Mouse (Mus musculus) midbrain, embryonic 13.5 days (tissue): ENCODE data around the gene Barhl2. TPM values are rescaled to one million over a fixed set of nuclear protein-coding genes. Genes with fewer than 3 reads are reported as not detected.

ENCODE experiments used
- ATAC-seq: fragments of 200-750 bp; cut with Nextera tagmentation; 2 replicates; pipeline ENCODE4 v1.8.0; 2017; ENCODE audit warnings: mild to moderate bottlenecking, moderate TSS enrichment, moderate library complexity
- H3K27ac ChIP-seq: fragments of 300-500 bp; sonication (generic); 2 replicates; pipeline ENCODE4 v1.5.1; 2015; ENCODE audit warnings: inconsistent platforms, mild to moderate bottlenecking, moderate library complexity
- H3K27me3 ChIP-seq: fragments of 300-500 bp; sonication (generic); 2 replicates; pipeline ENCODE4 v1.6.1; 2015; ENCODE audit warnings: mild to moderate bottlenecking, inconsistent platforms
- H3K36me3 ChIP-seq: fragments of 300-500 bp; sonication (generic); 2 replicates; pipeline ENCODE4 v1.6.1; 2015; ENCODE audit warnings: mild to moderate bottlenecking, inconsistent platforms
- H3K4me1 ChIP-seq: fragments of 300-500 bp; sonication (generic); replicated peaks from 2 replicates; pipeline ENCODE4 v1.6.1; 2015; ENCODE audit warnings: inconsistent platforms
- H3K4me2 ChIP-seq: fragments of 300-500 bp; sonication (generic); replicated peaks from 2 replicates; pipeline ENCODE4 v1.6.1; 2015; ENCODE audit warnings: moderate library complexity, mild to moderate bottlenecking, inconsistent platforms
- H3K4me3 ChIP-seq: fragments of 300-500 bp; sonication (generic); replicated peaks from 2 replicates; pipeline ENCODE4 v1.5.1; 2015; ENCODE audit warnings: mild to moderate bottlenecking, inconsistent platforms
- H3K9ac ChIP-seq: fragments of 300-500 bp; sonication (generic); replicated peaks from 2 replicates; pipeline ENCODE4 v1.6.1; 2015; ENCODE audit warnings: mild to moderate bottlenecking, inconsistent platforms
- H3K9me3 ChIP-seq: fragments of 300-500 bp; sonication (generic); 2 replicates; pipeline ENCODE4 v1.6.1; 2016; ENCODE audit warnings: mild to moderate bottlenecking, inconsistent platforms
- WGBS: fragments of 180-500 bp; shearing (Covaris S2); methylation state at CpG from one replicate; pipeline ENCODE4 v1.1.7; 2015; 5-methylcytosine and 5-hydroxymethylcytosine counted together
- polyA plus RNA-seq: library from polyadenylated mRNA; unstranded; fragments of >200 nt; fragmentation: Nextera tagmentation; extraction: Ambion mirVana; gene quantifications from 2 replicates; pipeline ENCODE4 v1.2.1, GENCODE M21; 2015

The Barhl2 gene
- polyA plus RNA-seq, 1 experiment from 2014 or later: 14.4 TPM

GRCm38 (mm10) chr5:106438916-106439315 lies 19.1 kb downstream of the Barhl2 start:
- H3K4me1 ChIP-seq: 0 out of 2 replicates have a peak, but pooled peaks cover 3% of the 10 kb centered on the region
- H3K4me2 ChIP-seq: no peak overlapping the region
- WGBS: 93% methylated on average over 7 of the region's 7 CpGs
- H3K9me3 ChIP-seq: no peaks in the 10 kb centered on the region
- H3K4me3 ChIP-seq: no peak overlapping the region
- ATAC-seq: no peak
- H3K27ac ChIP-seq: no peak overlapping the region
- peaks cover 15% of the 10 kb centered on the region for H3K27me3 ChIP-seq
- no peaks in the 10 kb centered on the region for H3K36me3 ChIP-seq
- H3K9ac ChIP-seq: no peak overlapping the region

GRCm38 (mm10) chr5:106426069-106426468 lies 31.9 kb downstream of the Barhl2 start:
- no peaks in the 10 kb centered on the region for H3K4me1 ChIP-seq
- no peaks in the 10 kb centered on the region for H3K36me3 ChIP-seq
- H3K4me3 ChIP-seq: no peak overlapping the region
- H3K27me3 ChIP-seq: no peaks in the 10 kb centered on the region
- H3K4me2 ChIP-seq: no peak overlapping the region
- no peak overlapping the region for H3K9ac ChIP-seq
- peaks cover 3% of the 10 kb centered on the region; the same call in 1 of the 2 replicates for H3K9me3 ChIP-seq
- H3K27ac ChIP-seq: no peak overlapping the region
- ATAC-seq: no peak
- 76% methylated on average over 7 of the region's 7 CpGs for WGBS

GRCm38 (mm10) chr5:106420871-106421270 lies 37.1 kb downstream of the Barhl2 start:
- 0 out of 2 replicates have a peak, but pooled peaks cover 2% of the 10 kb centered on the region for H3K4me1 ChIP-seq
- 66% methylated on average over 8 of the region's 8 CpGs for WGBS
- no peak overlapping the region for H3K27ac ChIP-seq
- H3K9ac ChIP-seq: no peak overlapping the region
- no peak overlapping the region for H3K4me2 ChIP-seq
- ATAC-seq: no peak
- peaks cover 3% of the 10 kb centered on the region; the same call in 1 of the 2 replicates for H3K9me3 ChIP-seq
- no peaks in the 10 kb centered on the region for H3K36me3 ChIP-seq
- no peak overlapping the region for H3K4me3 ChIP-seq
- H3K27me3 ChIP-seq: no peaks in the 10 kb centered on the region

- no peak for ATAC-seq
- H3K36me3 ChIP-seq: no peaks in the 10 kb centered on the region
Measured at GRCm38 (mm10) chr5:106420370-106420769, 37.6 kb downstream of the Barhl2 start.

GRCm38 (mm10) chr5:106417210-106417609 lies 40.8 kb downstream of the Barhl2 start:
- no peaks in the 10 kb centered on the region for H3K9me3 ChIP-seq
- 37% methylated on average over 7 of the region's 7 CpGs for WGBS
- no peak overlapping the region for H3K9ac ChIP-seq
- no peaks in the 10 kb centered on the region for H3K27me3 ChIP-seq
- ATAC-seq: no peak
- no peak overlapping the region for H3K4me2 ChIP-seq
- H3K27ac ChIP-seq: no peak overlapping the region
- H3K36me3 ChIP-seq: no peaks in the 10 kb centered on the region
- 0 out of 2 replicates have a peak, but pooled peaks cover 2% of the 10 kb centered on the region for H3K4me1 ChIP-seq
- H3K4me3 ChIP-seq: no peak overlapping the region

More at GRCm38 (mm10) chr5:106420370-106420769, 37.6 kb downstream of the Barhl2 start:
- Histone ChIP-seq H3K27ac (no peak overlapping the region), H3K4me2 (no peak overlapping the region), H3K9ac (no peak overlapping the region), H3K9me3 (peaks cover 3% of the 10 kb centered on the region; the same call in 1 of the 2 replicates), H3K27me3 (no peaks in the 10 kb centered on the region), H3K4me3 (no peak overlapping the region), H3K4me1 (0 out of 2 replicates have a peak, but pooled peaks cover 2% of the 10 kb centered on the region)
- WGBS: 82% methylated on average over 11 of the region's 11 CpGs

GRCm38 (mm10) chr5:106416550-106416949 lies 41.4 kb downstream of the Barhl2 start:
- no peak for ATAC-seq
- Histone ChIP-seq H3K9me3 (no peaks in the 10 kb centered on the region), H3K9ac (no peak overlapping the region), H3K4me3 (no peak overlapping the region), H3K4me1 (0 out of 2 replicates have a peak, but pooled peaks cover 2% of the 10 kb centered on the region), H3K27ac (no peak overlapping the region), H3K36me3 (no peaks in the 10 kb centered on the region), H3K4me2 (no peak overlapping the region), H3K27me3 (no peaks in the 10 kb centered on the region)
- 80% methylated on average over 6 of the region's 6 CpGs for WGBS

GRCm38 (mm10) chr5:106415734-106416133 lies 42.2 kb downstream of the Barhl2 start:
- 0 out of 2 replicates have a peak, but pooled peaks cover 2% of the 10 kb centered on the region for H3K4me1 ChIP-seq
- H3K9me3 ChIP-seq: no peaks in the 10 kb centered on the region
- H3K4me3 ChIP-seq: no peak overlapping the region
- H3K27ac ChIP-seq: no peak overlapping the region
- WGBS: 83% methylated on average over 6 of the region's 6 CpGs
- H3K4me2 ChIP-seq: no peak overlapping the region
- ATAC-seq: no peak
- H3K36me3 ChIP-seq: no peaks in the 10 kb centered on the region
- no peaks in the 10 kb centered on the region for H3K27me3 ChIP-seq
- H3K9ac ChIP-seq: no peak overlapping the region

- no peak overlapping the region for H3K9ac ChIP-seq
- no peaks in the 10 kb centered on the region for H3K4me1 ChIP-seq
- 91% methylated on average over 2 of the region's 2 CpGs for WGBS
- H3K36me3 ChIP-seq: no peaks in the 10 kb centered on the region
- ATAC-seq: no peak
- no peak overlapping the region for H3K4me3 ChIP-seq
- no peak overlapping the region for H3K27ac ChIP-seq
- 0 out of 2 replicates have a peak, but pooled peaks cover 8% of the 10 kb centered on the region for H3K27me3 ChIP-seq
- H3K9me3 ChIP-seq: peaks cover 3% of the 10 kb centered on the region; the same call in 1 of the 2 replicates
- H3K4me2 ChIP-seq: no peak overlapping the region
Measured at GRCm38 (mm10) chr5:106402761-106403160, 55.2 kb downstream of the Barhl2 start.

Other genes starting within 250 kb of the Barhl2 start
- not detected in 2 replicates for gene Gm17304, start 150.9 kb upstream of the Barhl2 start, polyA plus RNA-seq
- gene Zfp644, start 239.1 kb upstream of the Barhl2 start, polyA plus RNA-seq: 84.5 and 89.7 TPM in 2 replicates